Mouse (Mus musculus): ENCODE data around the gene Rhoj. TPM values are rescaled to one million over a fixed set of nuclear protein-coding genes. Genes with fewer than 3 reads are reported as not detected.

The Rhoj gene
- polyA plus RNA-seq, 1 experiment from 2014 or later: 25.3 TPM

- H3K36me3 ChIP-seq: no peaks in the 10 kb centered on the region
- no peaks in the 10 kb centered on the region for H3K9me3 ChIP-seq
- H3K27me3 ChIP-seq: no peaks in the 10 kb centered on the region
- ATAC-seq (ENCODE audit: low FRiP score, low read depth): no peak
- 78% methylated on average over 7 of the region's 7 CpGs for WGBS
- 0 out of 2 replicates have a peak, but pooled peaks cover 4% of the 10 kb centered on the region for H3K4me1 ChIP-seq
- H3K9ac ChIP-seq (replicated peaks): no peak overlapping the region
- no peak overlapping the region for H3K4me3 ChIP-seq
- no peak overlapping the region for H3K4me2 ChIP-seq (replicated peaks)
- no peak overlapping the region for H3K27ac ChIP-seq (replicated peaks)
Observed at GRCm38 (mm10) chr12:75351846-75352245, 43.7 kb downstream of the Rhoj start.

- Histone ChIP-seq H3K4me2 (replicated peaks) (no peak overlapping the region), H3K4me3 (no peak overlapping the region), H3K9me3 (no peaks in the 10 kb centered on the region), H3K27ac (replicated peaks) (no peak overlapping the region), H3K36me3 (no peaks in the 10 kb centered on the region), H3K4me1 (0 out of 2 replicates have a peak, but pooled peaks cover 4% of the 10 kb centered on the region), H3K27me3 (no peaks in the 10 kb centered on the region), H3K9ac (replicated peaks) (no peak overlapping the region)
- WGBS: 65% methylated on average over 6 of the region's 6 CpGs
- ATAC-seq (ENCODE audit: low FRiP score, low read depth): no peak
Observed at GRCm38 (mm10) chr12:75352410-75352809, 44.3 kb downstream of the Rhoj start.

- no peak overlapping the region for H3K27ac ChIP-seq (replicated peaks)
- H3K9me3 ChIP-seq: no peaks in the 10 kb centered on the region
- H3K4me1 ChIP-seq: no peaks in the 10 kb centered on the region
- H3K4me3 ChIP-seq: no peak overlapping the region
- no peak for ATAC-seq (ENCODE audit: low FRiP score, low read depth)
- no peak overlapping the region for H3K9ac ChIP-seq (replicated peaks)
- H3K4me2 ChIP-seq (replicated peaks): no peak overlapping the region
- H3K27me3 ChIP-seq: no peaks in the 10 kb centered on the region
- 81% methylated on average over 7 of the region's 7 CpGs for WGBS
- H3K36me3 ChIP-seq: no peaks in the 10 kb centered on the region
Observed at GRCm38 (mm10) chr12:75354354-75354753, 46.2 kb downstream of the Rhoj start.

- H3K4me3 ChIP-seq: no peak overlapping the region
- H3K36me3 ChIP-seq: no peaks in the 10 kb centered on the region
- ATAC-seq (ENCODE audit: low FRiP score, low read depth): no peak
- no peak overlapping the region for H3K9ac ChIP-seq (replicated peaks)
- no peaks in the 10 kb centered on the region for H3K9me3 ChIP-seq
- no peaks in the 10 kb centered on the region for H3K27me3 ChIP-seq
- WGBS: 89% methylated on average over 4 of the region's 4 CpGs
- H3K27ac ChIP-seq (replicated peaks): no peak overlapping the region
- no peak overlapping the region for H3K4me2 ChIP-seq (replicated peaks)
- H3K4me1 ChIP-seq: no peaks in the 10 kb centered on the region
Observed at GRCm38 (mm10) chr12:75357781-75358180, 49.7 kb downstream of the Rhoj start.

- Histone ChIP-seq H3K27me3 (no peaks in the 10 kb centered on the region), H3K27ac (replicated peaks) (no peak overlapping the region), H3K4me3 (no peak overlapping the region), H3K9ac (replicated peaks) (no peak overlapping the region), H3K4me1 (no peaks in the 10 kb centered on the region), H3K9me3 (no peaks in the 10 kb centered on the region), H3K36me3 (no peaks in the 10 kb centered on the region), H3K4me2 (replicated peaks) (no peak overlapping the region)
- 97% methylated on average over 4 of the region's 4 CpGs for WGBS
- ATAC-seq (ENCODE audit: low FRiP score, low read depth): no peak
Observed at GRCm38 (mm10) chr12:75358714-75359113, 50.6 kb downstream of the Rhoj start.

- 69% methylated on average over 2 of the region's 2 CpGs for WGBS
- no peaks in the 10 kb centered on the region for H3K36me3 ChIP-seq
- no peaks in the 10 kb centered on the region for H3K9me3 ChIP-seq
- no peaks in the 10 kb centered on the region for H3K4me1 ChIP-seq
- no peak overlapping the region for H3K9ac ChIP-seq (replicated peaks)
- no peak for ATAC-seq (ENCODE audit: low FRiP score, low read depth)
- no peak overlapping the region for H3K27ac ChIP-seq (replicated peaks)
- H3K4me3 ChIP-seq: no peak overlapping the region
- H3K27me3 ChIP-seq: no peaks in the 10 kb centered on the region
- no peak overlapping the region for H3K4me2 ChIP-seq (replicated peaks)
Observed at GRCm38 (mm10) chr12:75359500-75359899, 51.4 kb downstream of the Rhoj start.

- no peak overlapping the region for H3K4me2 ChIP-seq (replicated peaks)
- ATAC-seq (ENCODE audit: low FRiP score, low read depth): no peak
- no peaks in the 10 kb centered on the region for H3K4me1 ChIP-seq
- H3K9ac ChIP-seq (replicated peaks): no peak overlapping the region
- WGBS: 75% methylated on average over 5 of the region's 5 CpGs
- H3K27me3 ChIP-seq: no peaks in the 10 kb centered on the region
- H3K4me3 ChIP-seq: no peak overlapping the region
- H3K27ac ChIP-seq (replicated peaks): no peak overlapping the region
- no peaks in the 10 kb centered on the region for H3K36me3 ChIP-seq
- H3K9me3 ChIP-seq: no peaks in the 10 kb centered on the region
Observed at GRCm38 (mm10) chr12:75359921-75360482, 51.9 kb downstream of the Rhoj start.

- ATAC-seq (ENCODE audit: low FRiP score, low read depth): no peak
Observed at GRCm38 (mm10) chr12:75362456-75362855, 54.3 kb downstream of the Rhoj start.

GRCm38 (mm10) chr12:75364416-75364815, 56.3 kb downstream of the Rhoj start:
- ATAC-seq (ENCODE audit: low FRiP score, low read depth): no peak
- 96% methylated on average over 4 of the region's 4 CpGs for WGBS

More at GRCm38 (mm10) chr12:75362456-75362855, 54.3 kb downstream of the Rhoj start:
- H3K27ac ChIP-seq (replicated peaks): no peak overlapping the region
- H3K36me3 ChIP-seq: no peaks in the 10 kb centered on the region
- H3K4me3 ChIP-seq: no peak overlapping the region
- H3K9me3 ChIP-seq: no peaks in the 10 kb centered on the region
- 92% methylated on average over 16 of the region's 16 CpGs for WGBS
- no peak overlapping the region for H3K4me2 ChIP-seq (replicated peaks)
- no peaks in the 10 kb centered on the region for H3K27me3 ChIP-seq
- no peak overlapping the region for H3K9ac ChIP-seq (replicated peaks)
- H3K4me1 ChIP-seq: no peaks in the 10 kb centered on the region

GRCm38 (mm10) chr12:75365621-75366124, 57.6 kb downstream of the Rhoj start:
- no peak overlapping the region for H3K9ac ChIP-seq (replicated peaks)
- no peaks in the 10 kb centered on the region for H3K36me3 ChIP-seq
- no peaks in the 10 kb centered on the region for H3K27me3 ChIP-seq
- ATAC-seq (ENCODE audit: low FRiP score, low read depth): no peak
- H3K9me3 ChIP-seq: no peaks in the 10 kb centered on the region
- H3K27ac ChIP-seq (replicated peaks): no peak overlapping the region
- H3K4me3 ChIP-seq: no peak overlapping the region
- no peak overlapping the region for H3K4me2 ChIP-seq (replicated peaks)
- 93% methylated on average over 14 of the region's 14 CpGs for WGBS
- H3K4me1 ChIP-seq: no peaks in the 10 kb centered on the region

More at GRCm38 (mm10) chr12:75364416-75364815, 56.3 kb downstream of the Rhoj start:
- Histone ChIP-seq H3K4me1 (no peaks in the 10 kb centered on the region), H3K27ac (replicated peaks) (no peak overlapping the region), H3K27me3 (no peaks in the 10 kb centered on the region), H3K9ac (replicated peaks) (no peak overlapping the region), H3K4me2 (replicated peaks) (no peak overlapping the region), H3K9me3 (no peaks in the 10 kb centered on the region), H3K4me3 (no peak overlapping the region), H3K36me3 (no peaks in the 10 kb centered on the region)

GRCm38 (mm10) chr12:75367371-75367770, 59.2 kb downstream of the Rhoj start:
- H3K27ac ChIP-seq (replicated peaks): no peak overlapping the region
- H3K4me2 ChIP-seq (replicated peaks): no peak overlapping the region
- H3K9me3 ChIP-seq: no peaks in the 10 kb centered on the region
- H3K4me3 ChIP-seq: no peak overlapping the region
- H3K9ac ChIP-seq (replicated peaks): no peak overlapping the region
- no peak for ATAC-seq (ENCODE audit: low FRiP score, low read depth)
- WGBS: 92% methylated on average over 6 of the region's 6 CpGs
- no peaks in the 10 kb centered on the region for H3K27me3 ChIP-seq
- H3K36me3 ChIP-seq: no peaks in the 10 kb centered on the region
- H3K4me1 ChIP-seq: no peaks in the 10 kb centered on the region

- no peak for ATAC-seq (ENCODE audit: low FRiP score, low read depth)
- Histone ChIP-seq H3K9ac (replicated peaks) (no peak overlapping the region), H3K9me3 (no peaks in the 10 kb centered on the region), H3K36me3 (no peaks in the 10 kb centered on the region), H3K4me1 (no peaks in the 10 kb centered on the region), H3K27ac (replicated peaks) (no peak overlapping the region), H3K27me3 (no peaks in the 10 kb centered on the region), H3K4me3 (no peak overlapping the region), H3K4me2 (replicated peaks) (no peak overlapping the region)
- WGBS: 76% methylated on average over 5 of the region's 5 CpGs
Observed at GRCm38 (mm10) chr12:75368527-75368926, 60.4 kb downstream of the Rhoj start.

GRCm38 (mm10) chr12:75369418-75369851, 61.3 kb downstream of the Rhoj start:
- no peak for ATAC-seq (ENCODE audit: low FRiP score, low read depth)
- H3K27ac ChIP-seq (replicated peaks): no peak overlapping the region
- no peaks in the 10 kb centered on the region for H3K4me1 ChIP-seq
- H3K4me3 ChIP-seq: no peak overlapping the region
- no peaks in the 10 kb centered on the region for H3K36me3 ChIP-seq
- H3K9me3 ChIP-seq: no peaks in the 10 kb centered on the region
- no peak overlapping the region for H3K4me2 ChIP-seq (replicated peaks)
- H3K9ac ChIP-seq (replicated peaks): no peak overlapping the region
- H3K27me3 ChIP-seq: no peaks in the 10 kb centered on the region
- 86% methylated on average over 2 of the region's 2 CpGs for WGBS

Data from midbrain, embryonic 12.5 days (tissue).